Mouse (Mus musculus): Measurements from ENCODE around the gene Ccdc33.

The Ccdc33 gene

DNA sequence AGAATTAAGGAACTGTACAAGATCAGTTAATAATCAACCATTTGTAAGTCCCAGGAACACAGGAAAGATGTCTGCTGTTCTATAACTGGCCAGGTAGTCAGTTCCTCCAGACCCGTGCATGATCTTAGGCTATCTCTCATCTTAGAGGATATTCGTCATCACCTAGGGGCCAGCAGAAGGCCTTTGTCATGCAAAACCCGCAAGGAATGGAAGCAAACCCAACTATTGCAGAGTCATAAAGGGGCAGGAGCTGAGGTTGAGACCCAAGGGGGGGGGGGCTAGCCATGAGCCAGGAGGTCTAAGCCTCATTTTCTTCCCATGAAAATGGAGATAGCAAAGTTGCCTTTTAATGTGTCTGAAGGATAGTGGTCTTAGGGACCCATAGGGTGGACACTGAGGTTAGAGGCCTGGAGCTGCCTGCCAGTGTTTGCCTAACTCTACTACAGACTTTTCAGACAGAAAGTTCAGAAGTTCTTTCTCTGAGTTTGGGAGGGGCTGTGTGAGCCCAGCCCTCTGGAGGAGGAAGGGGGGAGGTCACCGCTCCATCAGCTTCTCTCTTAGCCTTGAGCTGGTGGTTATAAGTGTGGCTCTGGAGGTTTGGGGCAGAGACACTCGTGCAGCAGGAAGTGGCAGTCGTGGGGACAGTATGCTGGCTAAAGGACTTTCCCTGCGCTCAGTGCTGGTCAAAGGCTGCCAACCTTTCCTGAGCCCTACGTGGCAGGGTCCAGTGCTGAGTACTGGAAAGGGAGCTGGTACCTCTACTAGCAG is 104.0 kb downstream of the Ccdc33 start:
- in situ Hi-C loops (cut with MboI, MseI) = no loop called here

DNA sequence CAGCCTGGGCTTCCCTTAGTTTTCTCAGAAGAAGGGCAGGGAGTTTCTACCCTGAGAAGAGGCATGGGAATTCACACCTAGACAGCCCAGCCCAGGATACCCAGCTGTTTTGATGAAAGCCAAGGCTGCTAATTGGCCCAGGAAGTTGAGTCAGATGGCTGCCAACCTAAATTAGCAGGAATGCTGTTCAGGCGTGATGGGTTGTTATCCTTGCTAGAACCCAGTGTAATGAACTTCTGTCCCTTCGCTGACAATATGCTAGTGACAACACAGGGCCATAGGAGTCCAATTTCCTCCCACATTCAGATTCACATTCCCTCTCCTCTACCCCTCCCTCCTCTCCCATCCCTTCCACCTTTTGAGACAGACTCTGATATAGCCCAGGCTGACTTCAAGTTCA is 105.7 kb downstream of the Ccdc33 start:
- in situ Hi-C loops (cut with MboI, MseI) = no loop called here

DNA sequence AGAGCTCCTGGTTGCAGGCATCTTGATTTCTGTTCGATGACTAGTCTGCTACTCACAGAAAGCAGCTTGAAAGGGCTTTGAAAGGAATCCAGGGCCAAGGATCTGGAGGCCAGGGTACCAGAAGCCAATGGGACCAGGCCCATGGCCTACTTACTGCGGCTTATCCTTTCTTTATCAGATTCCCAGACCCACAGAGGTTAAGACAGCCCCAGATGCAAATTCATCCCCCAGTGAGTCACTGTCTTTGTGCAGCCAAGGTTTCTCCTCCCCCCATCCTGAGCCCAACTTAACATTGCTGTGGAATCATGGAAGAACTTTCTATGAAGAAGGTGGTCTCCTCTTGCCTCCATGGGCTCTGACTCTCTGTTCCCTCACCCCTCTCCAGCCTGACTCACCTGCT is 106.1 kb downstream of the Ccdc33 start:
- in situ Hi-C loops (cut with MboI, MseI) = no loop called here

DNA sequence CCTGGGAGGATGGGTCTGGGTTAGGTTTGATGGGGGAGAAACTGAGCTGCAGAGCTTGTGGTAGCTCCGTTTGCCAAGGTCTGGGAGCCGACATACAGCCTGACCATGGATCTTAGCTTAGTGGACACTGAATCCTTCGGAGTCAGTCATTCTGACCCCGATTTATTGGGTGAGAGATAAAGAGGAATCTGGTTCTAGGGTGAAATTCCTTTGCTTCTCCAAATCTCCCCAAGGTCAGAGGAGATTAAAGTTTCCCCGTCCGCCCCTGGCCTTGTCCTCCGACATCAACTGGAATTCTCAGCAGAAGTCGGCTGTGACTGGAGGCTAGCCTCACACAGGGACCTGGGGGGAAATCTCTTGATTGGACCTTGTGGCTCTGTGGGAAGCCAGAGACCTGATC is 107.1 kb downstream of the Ccdc33 start:
- in situ Hi-C loops (cut with MboI, MseI) = no loop called here

DNA sequence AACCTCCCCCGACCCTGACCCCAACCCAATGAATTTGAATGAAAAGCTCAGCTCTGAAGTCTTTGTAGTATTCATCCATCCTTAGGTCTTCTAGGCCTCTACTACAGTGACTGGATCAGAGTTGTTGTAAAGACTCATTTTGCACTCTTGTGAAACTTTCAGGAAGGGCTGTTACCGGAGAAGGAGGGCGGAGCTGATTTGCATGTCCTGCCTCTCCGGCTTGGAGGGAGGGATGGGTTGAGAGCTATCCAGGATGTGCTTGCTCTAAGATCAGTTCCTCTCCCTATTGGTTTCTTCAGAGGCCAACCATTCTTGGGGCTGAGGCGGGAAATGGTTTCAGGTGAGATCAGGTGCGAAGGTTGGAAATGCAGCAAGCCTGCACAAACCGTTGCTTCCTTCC is 107.6 kb downstream of the Ccdc33 start:
- in situ Hi-C loops (cut with MboI, MseI) = no loop called here

DNA sequence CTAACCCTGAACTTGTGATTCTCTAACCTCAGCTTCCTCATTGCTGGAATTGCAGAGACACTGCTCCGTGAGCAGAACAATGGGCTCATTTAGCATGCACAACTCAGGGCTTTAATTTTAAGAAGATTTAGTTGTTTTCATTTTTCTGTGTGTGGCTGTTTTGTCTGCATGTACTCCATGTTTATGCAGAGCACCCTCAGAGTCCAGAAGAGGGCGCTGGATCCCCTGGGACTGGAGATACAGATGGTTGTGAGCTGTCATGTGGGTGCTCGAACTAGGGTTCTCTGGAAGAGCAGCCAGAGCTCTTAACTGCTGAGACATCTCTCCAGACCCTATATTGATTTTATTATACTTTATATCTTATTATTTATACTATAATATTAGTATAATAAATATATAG is 109.0 kb downstream of the Ccdc33 start:
- in situ Hi-C loops (cut with MboI, MseI) = no loop called here

DNA sequence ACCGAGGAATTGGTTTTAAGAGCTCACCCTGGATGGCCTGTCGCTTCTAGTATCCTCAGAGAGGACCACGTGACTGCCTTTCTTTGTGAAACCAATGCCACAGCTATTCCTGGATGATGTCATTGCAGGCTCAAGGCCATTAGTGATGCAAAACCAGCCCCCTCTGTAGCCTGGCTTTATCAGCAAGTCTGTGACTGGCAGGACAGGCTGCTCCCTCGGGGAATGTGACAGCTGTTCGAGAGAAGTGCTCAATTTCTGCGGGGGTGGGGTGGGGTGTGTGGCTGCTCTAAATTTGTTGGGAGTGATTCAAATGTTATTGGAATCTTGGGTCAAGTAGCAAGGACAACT is 109.6 kb downstream of the Ccdc33 start:
- in situ Hi-C loops (cut with MboI, MseI) = no loop called here

DNA sequence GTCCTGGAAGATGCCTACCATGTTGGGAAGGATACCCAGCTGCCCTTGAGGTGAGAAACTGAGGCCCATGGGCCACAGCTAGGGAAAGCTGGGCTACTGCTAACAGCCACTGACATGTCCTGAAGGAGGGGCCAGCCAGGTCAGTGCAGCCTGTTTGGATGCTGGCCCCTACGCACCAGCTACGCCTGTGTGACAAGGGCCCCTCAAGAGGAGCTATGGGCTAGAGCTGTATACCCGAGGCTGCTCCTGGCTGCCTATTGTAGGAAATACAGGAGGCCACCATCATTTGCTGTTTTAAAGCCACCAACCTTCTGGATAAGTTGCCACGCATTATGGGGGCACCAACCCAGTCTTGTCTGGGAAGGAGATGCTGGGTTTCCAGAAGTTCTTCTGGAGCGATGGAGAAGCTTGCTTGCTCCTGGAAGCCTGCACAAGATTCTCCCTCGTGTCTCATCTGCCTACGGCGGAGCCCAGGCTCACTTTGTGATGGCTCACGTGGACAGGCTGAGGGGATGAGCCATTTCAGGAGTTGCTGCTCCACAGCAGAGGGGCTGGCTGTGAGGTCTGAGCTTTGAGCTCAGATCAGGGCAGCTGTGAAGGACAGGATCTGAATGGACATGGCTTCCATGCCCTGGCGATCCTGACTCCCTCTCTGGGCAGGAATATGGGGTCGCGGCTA is 110.1 kb downstream of the Ccdc33 start:
- in situ Hi-C loops (cut with MboI, MseI) = no loop called here

DNA sequence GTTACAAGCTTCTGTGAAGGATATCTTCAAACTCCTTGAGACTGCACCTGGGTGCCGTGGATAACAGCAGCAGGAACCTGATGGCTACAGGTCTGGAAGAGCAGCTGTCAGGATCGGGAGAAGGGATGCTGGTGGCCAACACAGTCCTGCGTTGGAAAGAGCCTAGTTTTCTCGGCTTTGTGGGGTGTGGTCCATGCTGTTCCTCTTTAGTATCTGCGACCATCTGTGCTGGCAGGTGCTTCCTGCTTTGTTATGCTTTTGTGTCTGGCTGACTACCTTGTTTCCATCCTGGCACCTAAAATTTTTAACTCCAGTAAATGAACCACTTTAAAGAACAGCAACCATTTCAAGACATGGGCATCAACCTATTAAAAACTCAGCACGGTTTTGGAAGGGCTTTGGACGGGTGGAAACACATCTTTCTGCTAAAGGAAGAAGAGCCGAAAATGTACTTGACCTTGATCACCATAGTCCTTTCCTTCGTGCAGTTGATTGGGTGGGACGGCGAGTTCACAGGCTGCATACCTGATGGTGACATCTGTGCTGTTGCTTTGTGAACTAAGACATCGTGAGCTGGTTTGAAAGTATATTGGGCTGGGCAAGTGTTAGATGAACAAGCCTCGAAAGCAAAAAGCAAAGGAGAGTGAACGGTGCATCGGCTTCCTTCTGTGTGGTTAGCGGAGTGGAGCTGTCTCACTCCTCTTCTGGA is 112.7 kb downstream of the Ccdc33 start, which contains the start of gene Cyp11a1:
TSS of gene Cyp11a1 (plus strand) at position 659 of the 709 bp plus-strand sequence.
- in situ Hi-C loops (cut with MboI, MseI) = no loop called here

DNA sequence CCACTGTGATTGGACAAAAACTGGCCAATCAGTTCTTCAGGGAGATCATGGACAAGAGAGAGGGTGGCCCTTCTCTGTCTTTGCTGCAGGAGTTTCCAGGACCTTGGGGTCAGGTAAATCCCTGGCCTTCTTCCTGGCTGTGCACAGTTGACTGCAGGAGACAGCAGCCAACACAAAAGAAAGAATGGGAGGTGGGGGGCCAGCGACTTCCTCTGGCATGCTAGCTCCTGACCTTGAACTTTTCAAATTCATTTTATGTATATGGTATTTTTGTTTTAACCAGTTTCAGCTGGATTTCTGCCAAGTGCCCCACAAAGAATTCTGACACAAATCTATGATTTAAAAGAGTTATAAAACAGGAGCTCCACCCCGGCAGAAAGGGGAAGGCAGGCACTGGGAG is 115.4 kb downstream of the Ccdc33 start:
- in situ Hi-C loops (cut with MboI, MseI) = no loop called here

DNA sequence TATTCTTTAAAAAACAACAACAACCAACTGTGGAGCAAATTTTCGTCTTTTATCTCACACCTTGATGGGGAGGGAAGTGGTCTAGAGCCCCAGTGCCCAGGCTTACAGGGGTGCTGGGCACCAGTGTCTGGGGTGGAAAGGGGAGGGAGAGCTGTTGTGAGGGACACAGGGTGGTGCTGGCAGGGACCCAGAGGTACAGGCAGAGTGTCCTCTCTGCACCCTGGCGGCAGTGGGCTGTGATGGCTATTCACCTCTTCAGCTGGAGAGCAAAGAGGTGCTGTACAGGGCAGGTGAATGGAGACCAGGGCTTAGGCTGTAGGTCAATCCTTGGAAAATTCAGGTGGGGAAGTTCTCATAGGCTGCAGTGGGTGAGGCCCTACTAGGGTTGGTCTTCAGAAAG is 118.9 kb downstream of the Ccdc33 start:
- in situ Hi-C loops (cut with MboI, MseI) = no loop called here

DNA sequence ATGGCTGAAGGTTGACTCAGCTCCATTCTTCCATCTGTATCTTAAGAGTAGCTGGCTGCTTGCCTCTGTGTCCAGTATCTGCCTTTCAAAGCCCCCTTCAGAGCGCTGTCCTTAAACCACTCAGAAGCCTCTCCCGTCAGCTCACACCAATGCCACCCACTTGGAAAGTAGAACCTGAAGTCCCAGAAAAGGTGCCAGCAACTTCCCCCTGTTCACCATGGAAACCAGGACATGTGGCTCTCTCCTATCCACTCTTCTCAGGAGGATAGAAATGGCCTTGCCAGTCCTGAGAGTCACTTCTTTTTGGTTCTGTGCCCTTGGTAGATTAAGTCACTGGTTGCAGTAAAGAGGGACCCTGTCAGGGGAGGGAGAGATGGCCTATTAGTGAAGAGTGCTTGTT is 119.9 kb downstream of the Ccdc33 start:
- in situ Hi-C loops (cut with MboI, MseI) = no loop called here

DNA sequence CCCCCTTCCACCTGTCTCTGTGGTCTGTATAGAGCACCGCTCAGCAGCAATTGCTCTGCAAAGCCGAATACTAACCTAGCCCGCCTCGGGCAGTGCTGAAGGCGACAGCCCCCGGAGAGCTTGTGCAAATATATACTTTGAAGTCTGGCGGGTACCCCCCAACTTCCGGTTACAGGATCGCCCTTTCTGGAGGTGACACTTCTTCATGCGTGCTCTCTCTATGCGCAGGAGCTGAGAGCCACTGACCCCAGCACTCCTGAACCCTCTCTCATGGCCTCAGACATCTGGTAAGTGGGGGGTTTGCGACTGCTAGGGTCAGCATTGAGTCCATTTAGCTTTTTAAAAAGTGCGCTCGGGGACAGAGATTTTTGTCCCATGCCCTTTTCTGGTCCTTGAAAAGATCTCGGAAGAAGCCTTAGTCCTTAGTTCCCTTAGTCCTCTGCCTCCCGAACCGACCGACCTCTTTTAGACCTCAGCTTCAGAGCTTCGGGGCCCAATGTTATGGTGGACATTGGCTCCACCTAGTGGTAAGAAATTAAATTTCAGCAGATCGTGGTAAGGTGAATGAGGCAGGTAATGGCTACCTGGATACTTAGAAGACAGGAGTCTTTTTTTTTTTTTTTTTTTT is 120.5 kb downstream of the Ccdc33 start:
- in situ Hi-C loops (cut with MboI, MseI) = no loop called here

DNA sequence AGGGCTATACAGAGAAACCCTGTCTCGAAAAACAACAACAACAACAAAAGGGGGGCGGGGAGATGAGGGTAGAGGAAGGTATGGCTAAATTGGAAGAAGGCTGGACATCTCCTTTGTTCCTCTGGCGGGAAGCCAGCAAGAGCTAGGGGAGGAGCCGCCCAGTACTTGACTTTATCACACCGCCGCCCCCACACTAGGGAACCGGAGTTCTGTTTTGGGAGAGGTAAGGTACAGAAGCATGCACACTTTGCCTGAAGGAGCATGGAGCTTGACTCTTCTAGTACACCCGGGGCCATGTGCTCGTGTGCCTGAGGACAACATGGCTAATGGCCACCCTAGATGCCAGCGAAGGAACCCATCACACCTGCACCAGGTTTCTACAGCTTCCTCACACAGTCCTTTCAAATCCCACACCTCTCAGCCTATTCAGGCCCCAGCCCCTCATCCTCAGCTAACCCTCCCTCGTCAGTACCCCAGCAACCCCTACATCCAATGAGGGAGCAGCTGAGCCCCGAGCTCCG is 121.1 kb downstream of the Ccdc33 start:
- in situ Hi-C loops (cut with MboI, MseI) = no loop called here

DNA sequence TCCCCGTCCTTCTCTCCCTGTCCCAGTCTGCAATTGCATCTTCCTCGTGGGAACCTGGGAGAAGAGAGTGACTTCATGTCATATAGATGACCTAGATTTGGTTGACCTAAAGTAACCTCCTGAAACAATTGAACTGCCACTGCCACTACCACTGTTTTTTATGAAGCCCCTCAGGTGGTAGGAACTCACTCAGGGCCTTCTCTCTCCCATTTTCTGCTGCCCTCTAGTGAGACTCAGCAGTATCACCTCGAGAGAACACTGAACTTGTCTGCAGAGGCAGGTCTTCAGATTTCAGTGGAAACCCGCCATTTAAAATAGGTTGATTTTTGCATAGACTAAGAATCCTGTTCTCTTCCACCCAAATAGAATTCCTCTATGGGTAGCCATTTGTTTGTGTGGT is 123.3 kb downstream of the Ccdc33 start:
- in situ Hi-C loops (cut with MboI, MseI) = no loop called here

DNA sequence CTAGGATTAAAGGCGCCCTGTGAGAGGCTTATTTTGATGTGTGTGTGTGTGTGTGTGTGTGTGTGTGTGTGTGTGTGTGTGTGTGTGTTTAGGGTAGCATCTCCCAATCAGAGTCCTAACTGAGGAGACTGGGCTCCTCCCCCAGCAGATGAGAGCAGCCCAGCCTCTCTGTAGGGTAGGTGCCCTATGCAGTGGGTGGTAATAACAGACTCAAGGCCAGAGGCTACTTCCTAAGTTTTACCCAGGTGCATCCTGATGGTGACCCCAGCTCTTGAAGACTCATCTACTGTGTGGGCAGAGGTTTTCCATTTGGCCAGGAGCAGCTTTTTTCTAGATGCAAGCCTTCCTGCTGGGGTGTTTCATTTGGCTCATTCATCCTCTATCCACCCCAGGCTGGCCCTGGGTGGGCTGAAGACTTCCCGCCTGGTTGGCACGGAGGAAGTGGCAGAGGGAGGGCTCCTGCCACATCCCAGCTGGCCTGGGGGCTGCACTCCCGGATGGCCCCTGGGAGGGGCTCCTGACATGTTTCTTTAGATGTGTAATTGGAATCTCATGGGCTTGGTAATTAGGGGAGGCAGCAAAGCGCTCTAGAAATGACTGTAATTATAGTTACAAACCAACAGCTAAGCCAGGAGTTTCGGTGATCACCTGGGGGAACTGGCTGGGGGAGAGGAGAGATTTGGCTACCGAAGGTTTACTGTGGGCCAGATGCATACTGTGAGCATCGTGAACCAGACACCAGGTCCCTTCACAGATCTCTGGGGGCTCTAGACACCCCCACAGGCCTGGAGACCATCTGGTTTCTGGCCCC is 125.6 kb downstream of the Ccdc33 start:
- in situ Hi-C loops (cut with MboI, MseI) = loop anchor here (5.0 kb wide), 2 partner anchors 56 to 131 kb away; no protein-coding TSS in a partner anchor

DNA sequence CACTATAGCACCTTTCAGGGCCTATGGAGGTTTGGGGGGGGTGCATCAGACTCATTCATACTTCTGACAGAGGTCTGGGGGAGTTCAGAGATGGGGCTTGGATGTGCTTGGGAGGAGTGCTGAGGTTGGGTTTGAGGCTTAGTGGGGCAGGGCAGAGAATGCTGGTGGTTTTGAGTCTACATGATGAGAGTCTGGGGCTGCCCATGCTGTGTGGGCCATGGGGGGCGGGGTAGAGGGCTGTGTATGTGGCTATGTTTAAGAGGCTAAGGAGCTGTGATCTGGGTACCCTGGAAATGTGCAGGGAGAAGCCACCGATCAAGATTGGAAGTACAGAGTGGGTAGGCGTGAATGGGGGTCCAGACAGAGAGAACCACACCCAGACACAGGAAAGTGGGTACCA is 126.6 kb downstream of the Ccdc33 start:
- in situ Hi-C loops (cut with MboI, MseI) = loop anchor here (5.0 kb wide), 2 partner anchors 55 to 130 kb away; no protein-coding TSS in a partner anchor

DNA sequence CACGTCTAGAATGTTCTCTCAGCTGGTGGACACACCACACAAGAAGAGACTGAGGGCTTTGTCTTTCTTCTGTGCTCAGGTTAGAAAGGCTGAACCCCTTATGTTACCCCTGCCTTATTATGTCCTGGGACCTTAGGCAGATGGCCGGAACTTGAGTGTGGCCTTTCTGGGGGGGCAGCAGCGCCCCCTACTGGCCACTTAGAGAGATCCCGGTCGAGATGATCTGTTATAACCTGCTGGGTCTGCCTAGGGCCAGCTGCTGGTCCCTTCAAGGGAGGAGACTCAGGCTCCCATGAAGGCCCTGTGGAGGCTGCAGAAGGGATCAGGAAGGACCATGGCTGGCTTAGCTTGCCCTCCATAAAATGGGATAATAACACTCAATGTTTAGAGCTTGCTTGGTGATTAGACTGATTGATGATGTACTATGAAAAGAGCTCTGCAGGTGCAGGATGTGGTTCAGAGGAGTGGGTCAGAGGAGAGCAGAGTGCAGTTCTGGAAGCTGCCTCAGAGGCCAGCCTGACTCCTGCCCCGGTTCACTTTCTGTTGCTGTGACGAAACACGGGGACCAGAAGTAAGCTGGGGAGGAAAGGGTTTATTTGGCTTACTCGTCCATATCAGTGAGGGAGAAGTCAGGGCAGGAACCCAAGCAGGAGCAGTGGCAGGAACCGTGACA is 128.0 kb downstream of the Ccdc33 start:
- in situ Hi-C loops (cut with MboI, MseI) = loop anchor here (5.0 kb wide), 2 partner anchors 53 to 128 kb away; no protein-coding TSS in a partner anchor

DNA sequence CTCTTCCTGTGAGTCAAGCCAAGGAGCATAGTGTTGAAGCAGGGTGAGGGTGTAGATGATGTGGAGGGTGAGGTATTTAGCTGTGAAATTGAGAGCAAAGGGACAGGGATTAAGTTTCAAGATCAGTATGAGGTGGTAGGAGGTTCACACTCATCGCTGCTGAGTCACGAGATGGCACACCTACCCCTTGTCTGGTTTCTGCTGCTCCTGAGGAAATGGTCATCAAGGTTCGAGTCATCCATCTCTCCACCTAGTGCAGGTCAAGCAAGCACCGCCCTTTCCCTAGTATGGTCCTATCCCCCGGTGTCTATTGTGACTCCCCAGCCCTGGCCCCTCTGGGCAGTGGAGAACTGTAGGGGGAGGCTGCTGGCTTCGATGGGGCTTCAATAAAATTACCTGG is 129.3 kb downstream of the Ccdc33 start:
- in situ Hi-C loops (cut with MboI, MseI) = no loop called here

DNA sequence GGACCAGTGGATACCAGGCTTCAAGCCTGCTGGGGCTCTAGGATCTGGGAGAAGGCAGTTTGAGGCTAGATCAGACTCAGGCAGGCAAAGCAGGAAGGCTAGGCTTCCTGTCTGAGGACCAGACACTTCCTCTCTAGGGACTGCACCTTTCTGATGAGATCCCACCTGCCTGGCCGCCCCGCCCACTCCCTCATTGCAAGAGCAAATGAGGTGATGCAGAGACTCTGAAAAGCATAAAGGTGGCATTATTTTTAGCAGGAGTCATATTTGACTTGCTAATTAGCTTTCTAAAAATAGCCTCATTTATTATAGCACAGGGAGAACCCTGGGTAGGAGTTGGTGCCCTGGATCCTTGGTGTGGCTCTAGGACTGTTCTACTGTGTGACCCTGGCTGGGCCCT is 130.5 kb downstream of the Ccdc33 start:
- in situ Hi-C loops (cut with MboI, MseI) = no loop called here
